Mouse (Mus musculus): ENCODE results near the gene Lrrc55.

Gene Lrrc55

GRCm38 (mm10) chr2:85172763-85173103 lies 24.3 kb downstream of the Lrrc55 start:
- in situ Hi-C loops (cut with MboI; ENCODE audit: unreplicated experiment in 2 of 2): no loop called here

- in situ Hi-C loops (cut with MboI; ENCODE audit: unreplicated experiment in 2 of 2): no loop called here
Observed at GRCm38 (mm10) chr2:85172071-85172762, 24.8 kb downstream of the Lrrc55 start.

- in situ Hi-C loops (cut with MboI; ENCODE audit: unreplicated experiment in 2 of 2): no loop called here
Observed at GRCm38 (mm10) chr2:85168327-85168726, 28.7 kb downstream of the Lrrc55 start.

GRCm38 (mm10) chr2:85167624-85168023 lies 29.4 kb downstream of the Lrrc55 start:
- in situ Hi-C loops (cut with MboI; ENCODE audit: unreplicated experiment in 2 of 2): no loop called here

GRCm38 (mm10) chr2:85163311-85164047 lies 33.5 kb downstream of the Lrrc55 start:
- in situ Hi-C loops (cut with MboI; ENCODE audit: unreplicated experiment in 2 of 2): no loop called here

GRCm38 (mm10) chr2:85161638-85162093 lies 35.3 kb downstream of the Lrrc55 start:
- in situ Hi-C loops (cut with MboI; ENCODE audit: unreplicated experiment in 2 of 2): no loop called here

GRCm38 (mm10) chr2:85160901-85161637 lies 35.9 kb downstream of the Lrrc55 start:
- in situ Hi-C loops (cut with MboI; ENCODE audit: unreplicated experiment in 2 of 2): no loop called here

GRCm38 (mm10) chr2:85157382-85157781 lies 39.6 kb downstream of the Lrrc55 start:
- in situ Hi-C loops (cut with MboI; ENCODE audit: unreplicated experiment in 2 of 2): no loop called here

GRCm38 (mm10) chr2:85156136-85156535 lies 40.9 kb downstream of the Lrrc55 start:
- in situ Hi-C loops (cut with MboI; ENCODE audit: unreplicated experiment in 2 of 2): no loop called here

GRCm38 (mm10) chr2:85155334-85155733 lies 41.7 kb downstream of the Lrrc55 start:
- in situ Hi-C loops (cut with MboI; ENCODE audit: unreplicated experiment in 2 of 2): no loop called here

- in situ Hi-C loops (cut with MboI; ENCODE audit: unreplicated experiment in 2 of 2): no loop called here
Observed at GRCm38 (mm10) chr2:85151233-85151632, 45.8 kb downstream of the Lrrc55 start.

GRCm38 (mm10) chr2:85150373-85150772 lies 46.6 kb downstream of the Lrrc55 start:
- in situ Hi-C loops (cut with MboI; ENCODE audit: unreplicated experiment in 2 of 2): no loop called here

- in situ Hi-C loops (cut with MboI; ENCODE audit: unreplicated experiment in 2 of 2): no loop called here
Observed at GRCm38 (mm10) chr2:85147481-85147880, 49.5 kb downstream of the Lrrc55 start.

- in situ Hi-C loops (cut with MboI; ENCODE audit: unreplicated experiment in 2 of 2): no loop called here
Observed at GRCm38 (mm10) chr2:85145346-85145745, 51.7 kb downstream of the Lrrc55 start.

GRCm38 (mm10) chr2:85144908-85145307 lies 52.1 kb downstream of the Lrrc55 start:
- in situ Hi-C loops (cut with MboI; ENCODE audit: unreplicated experiment in 2 of 2): no loop called here

GRCm38 (mm10) chr2:85140833-85141232 lies 56.2 kb downstream of the Lrrc55 start:
- in situ Hi-C loops (cut with MboI; ENCODE audit: unreplicated experiment in 2 of 2): no loop called here

GRCm38 (mm10) chr2:85139846-85140245 lies 57.2 kb downstream of the Lrrc55 start:
- in situ Hi-C loops (cut with MboI; ENCODE audit: unreplicated experiment in 2 of 2): no loop called here

- in situ Hi-C loops (cut with MboI; ENCODE audit: unreplicated experiment in 2 of 2): no loop called here
Observed at GRCm38 (mm10) chr2:85139393-85139792, 57.6 kb downstream of the Lrrc55 start.

GRCm38 (mm10) chr2:85138143-85138542 lies 58.9 kb downstream of the Lrrc55 start:
- in situ Hi-C loops (cut with MboI; ENCODE audit: unreplicated experiment in 2 of 2): no loop called here

GRCm38 (mm10) chr2:85137601-85138140 lies 59.3 kb downstream of the Lrrc55 start:
- in situ Hi-C loops (cut with MboI; ENCODE audit: unreplicated experiment in 2 of 2): no loop called here

GRCm38 (mm10) chr2:85136831-85137520 lies 60.0 kb downstream of the Lrrc55 start:
- in situ Hi-C loops (cut with MboI; ENCODE audit: unreplicated experiment in 2 of 2): no loop called here
